Mouse (Mus musculus): Measurements from ENCODE around the gene Clint1.

Clint1 gene

GRCm38 (mm10) chr11:45929541-45929940 lies 77.7 kb downstream of the Clint1 start:
- DNase-seq (ENCODE audit: low spot score in 2 of 2): no peak

- no peak for DNase-seq (ENCODE audit: low spot score in 2 of 2)
These were observed 80.9 kb downstream of the Clint1 start for GRCm38 (mm10) chr11:45932771-45933170.

- DNase-seq (ENCODE audit: low spot score in 2 of 2): no peak
These were observed 85.6 kb downstream of the Clint1 start for GRCm38 (mm10) chr11:45937478-45937877.

DNA sequence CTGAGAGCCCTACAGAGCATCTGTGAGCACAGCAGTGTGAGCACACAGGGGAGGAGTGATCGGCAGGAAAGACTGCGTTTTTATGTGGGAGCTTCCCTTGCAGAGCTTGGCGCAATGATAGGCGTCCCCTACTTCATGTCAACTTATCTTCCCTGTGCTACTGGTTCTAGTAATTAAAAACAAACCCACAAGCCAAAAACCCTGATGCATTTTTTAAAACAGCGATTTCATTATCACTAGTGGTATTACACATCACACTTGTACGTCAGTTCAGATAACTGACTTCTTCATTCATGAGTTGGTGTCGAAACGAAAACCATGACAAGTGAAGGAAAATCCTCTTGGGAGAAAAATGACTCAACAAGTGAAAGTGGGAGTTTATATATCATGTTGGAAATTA lies 87.1 kb downstream of the Clint1 start:
- no peak for DNase-seq (ENCODE audit: low spot score in 2 of 2)

GRCm38 (mm10) chr11:45942281-45942680 lies 90.4 kb downstream of the Clint1 start:
- no peak for DNase-seq (ENCODE audit: low spot score in 2 of 2)

- DNase-seq (ENCODE audit: low spot score in 2 of 2): no peak
These were observed 91.4 kb downstream of the Clint1 start for GRCm38 (mm10) chr11:45943108-45943705.

GRCm38 (mm10) chr11:45943891-45944642 lies 92.2 kb downstream of the Clint1 start:
- DNase-seq (ENCODE audit: low spot score in 2 of 2): peak in 1 of 2 experiments; percentile 7

GRCm38 (mm10) chr11:45944643-45945156 lies 92.8 kb downstream of the Clint1 start, which contains the start of gene Lsm11:
TSS of gene Lsm11 (minus strand) at chr11:45944935.
- peak; percentile 98 for DNase-seq (ENCODE audit: low spot score in 2 of 2)

DNA sequence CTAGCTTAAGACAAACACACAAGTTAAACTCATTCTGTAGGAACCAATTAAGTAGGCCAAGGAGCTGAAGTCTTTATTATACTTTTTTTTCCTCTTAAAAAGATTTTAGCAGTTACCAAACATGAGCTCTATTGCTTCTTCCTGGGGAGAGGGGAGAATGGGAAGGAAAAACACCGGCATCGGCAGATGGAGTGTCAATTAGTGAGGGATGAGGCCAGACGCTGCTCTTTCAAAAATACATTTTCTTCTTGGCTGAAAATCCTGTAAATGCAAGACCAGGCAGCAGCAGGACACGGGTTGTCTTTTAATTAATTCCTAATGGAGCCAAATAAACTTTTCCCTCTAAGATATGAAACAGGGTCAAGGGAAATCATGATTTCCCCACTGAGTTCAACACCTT lies 94.9 kb downstream of the Clint1 start:
- no peak for DNase-seq (ENCODE audit: low spot score in 2 of 2)

GRCm38 (mm10) chr11:45947491-45947890 lies 95.6 kb downstream of the Clint1 start:
- no peak for DNase-seq (ENCODE audit: low spot score in 2 of 2)

GRCm38 (mm10) chr11:45955127-45955627 lies 103.3 kb downstream of the Clint1 start, which contains the start of gene Thg1l:
TSS of gene Thg1l (minus strand) at chr11:45955494.
- DNase-seq (ENCODE audit: low spot score in 2 of 2): peak; percentile 95

DNA sequence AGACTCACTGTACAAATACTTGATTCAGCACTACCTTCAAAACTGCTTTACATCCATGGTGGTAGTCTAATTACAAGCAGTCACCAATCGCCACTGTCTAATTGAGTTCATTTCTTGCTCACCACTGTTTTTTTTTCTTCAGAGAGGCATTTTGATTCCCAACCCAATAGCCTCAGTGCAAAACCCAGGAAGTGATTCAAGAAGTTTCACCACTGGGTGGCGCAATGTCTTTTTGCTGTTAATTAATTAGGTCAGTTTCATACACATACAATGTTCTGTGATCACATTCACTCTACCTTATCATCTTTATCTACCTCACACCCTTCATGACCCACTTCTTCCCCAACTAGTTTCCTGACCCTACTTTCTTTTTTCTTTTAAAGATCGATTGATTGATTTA lies 107.7 kb downstream of the Clint1 start:
- peak; percentile 29 to 47 for DNase-seq (ENCODE audit: low spot score in 2 of 2)

DNA sequence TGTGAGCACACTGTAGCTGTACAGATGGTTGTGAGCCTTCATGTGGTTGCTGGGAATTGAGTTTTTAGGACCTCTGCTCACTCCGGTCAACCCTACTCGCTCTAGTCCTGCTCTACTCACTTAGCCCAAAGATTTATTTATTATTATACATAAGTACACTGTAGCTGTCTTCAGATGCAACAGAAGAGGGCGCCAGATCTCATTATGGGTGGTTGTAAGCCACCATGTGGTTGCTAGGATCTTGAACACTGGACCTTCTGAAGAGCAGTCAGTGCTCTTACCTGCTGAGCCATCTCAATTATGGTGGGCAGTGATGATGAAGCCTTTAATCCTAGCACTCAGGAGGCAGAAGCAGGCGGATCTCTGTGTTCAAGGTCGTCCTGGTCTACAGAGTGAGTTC lies 108.2 kb downstream of the Clint1 start:
- DNase-seq (ENCODE audit: low spot score in 2 of 2): peak in 1 of 2 experiments; percentile 37

Data from natural killer cell, adult 2 months (primary cell).